Mouse (Mus musculus) cortical plate, adult 2 months (tissue): Measurements from ENCODE around the gene Stx4a. TPM values are rescaled to one million over a fixed set of nuclear protein-coding genes. Genes with fewer than 3 reads are reported as not detected.
A peak's percentile ranks its signal among the peaks of the same experiment; 100 is the strongest.
"Not testable (repeated sequence)": the region's sequence is repeated elsewhere in the genome, so short reads cannot be mapped to it uniquely, and the experiment has no call there.

Experiments
- H3K27ac ChIP-seq: fragments of 200-500 bp; 2 replicates; pipeline ENCODE4 v1.5.1; 2012; ENCODE audit warnings: low read length, control low read depth, inconsistent platforms; ENCODE audit not compliant: insufficient read depth
- H3K4me1 ChIP-seq: fragments of 200-500 bp; 2 replicates; pipeline ENCODE4 v1.6.1; 2011; ENCODE audit warnings: low read length; ENCODE audit not compliant: control insufficient read depth, insufficient read depth
- H3K4me3 ChIP-seq: fragments of 200-500 bp; 2 replicates; pipeline ENCODE4 v1.5.1; 2011; ENCODE audit warnings: mild to moderate bottlenecking, low read length, control low read depth; ENCODE audit not compliant: insufficient read depth
- CTCF ChIP-seq: fragments of 200-500 bp; IDR thresholded peaks from 2 replicates; pipeline ENCODE4 v1.5.1; 2011; ENCODE audit warnings: mild to moderate bottlenecking, control low read depth, low read length; ENCODE audit not compliant: insufficient read depth; ENCODE audit errors: extremely low read depth
- POLR2A ChIP-seq: fragments of 200-500 bp; IDR thresholded peaks from 2 replicates; pipeline ENCODE4 v1.6.1; 2011; ENCODE audit warnings: mild to moderate bottlenecking, low read length, control low read depth; ENCODE audit not compliant: insufficient read depth; ENCODE audit errors: extremely low read depth
- polyA plus RNA-seq: library from polyadenylated mRNA; depleted of rRNA; stranded (reverse); fragments of >200 nt; gene quantifications from 2 replicates; pipeline ENCODE4 v1.2.3, GENCODE M21; 2012

Stx4a gene
- polyA plus RNA-seq, 1 experiment: 118 TPM

DNA sequence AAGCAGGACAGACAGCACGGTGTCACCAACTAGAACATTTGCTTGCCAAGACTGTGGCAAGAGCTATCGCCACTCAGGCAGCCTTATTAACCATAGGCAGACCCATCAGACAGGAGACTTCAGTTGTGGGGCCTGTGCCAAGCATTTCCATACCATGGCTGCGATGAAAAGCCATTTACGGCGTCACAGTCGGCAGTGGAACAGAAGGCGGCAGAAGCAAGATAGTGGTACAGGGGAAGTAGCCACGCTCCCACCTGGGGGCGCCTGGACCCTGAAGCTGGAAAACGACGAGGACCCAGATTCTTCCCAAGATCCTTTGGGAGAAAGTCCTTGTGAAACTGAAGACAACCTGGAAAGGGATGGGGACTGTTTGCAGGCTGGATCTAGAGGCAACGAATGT lies 56.3 kb downstream of the Stx4a start:
- peaks cover 4% of the 10 kb centered on the region; the same call in 1 of the 2 replicates for H3K4me1 ChIP-seq
- TF ChIP-seq POLR2A: no peak
- TF ChIP-seq CTCF: no peak
- H3K4me3 ChIP-seq: no peak overlapping the region
- no peak overlapping the region for H3K27ac ChIP-seq

- 0 out of 2 replicates have a peak, but pooled peaks cover 2% of the 10 kb centered on the region for H3K4me1 ChIP-seq
- H3K27ac ChIP-seq: no peak overlapping the region
- TF ChIP-seq CTCF (no peak), POLR2A (no peak)
- H3K4me3 ChIP-seq: no peak overlapping the region
Measured at GRCm38 (mm10) chr7:127885951-127886350, 61.9 kb downstream of the Stx4a start.

DNA sequence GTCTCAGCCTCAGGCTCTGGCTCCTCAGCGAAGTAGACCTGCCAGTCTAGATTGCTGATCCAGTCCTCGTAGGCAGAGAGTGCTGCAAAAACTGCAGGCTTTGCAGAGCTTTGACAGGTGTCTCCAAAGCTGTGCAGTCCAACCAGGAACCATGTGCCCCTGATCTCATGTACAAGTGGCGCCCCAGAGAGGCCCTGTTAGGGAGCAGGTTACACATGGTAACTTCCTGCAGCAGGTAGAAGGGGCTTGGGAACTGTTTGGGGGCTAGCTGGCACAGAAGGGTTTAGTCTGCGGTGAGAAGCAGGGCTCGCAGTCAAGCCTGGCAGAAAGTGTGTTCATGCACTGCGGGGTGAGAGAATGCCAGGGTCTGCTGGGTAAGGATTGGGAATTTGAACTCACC lies 62.5 kb downstream of the Stx4a start:
- 0 out of 2 replicates have a peak, but pooled peaks cover 2% of the 10 kb centered on the region for H3K4me1 ChIP-seq
- H3K27ac ChIP-seq: no peak overlapping the region
- no peak for TF ChIP-seq CTCF
- TF ChIP-seq POLR2A: no peak
- no peak overlapping the region for H3K4me3 ChIP-seq

DNA sequence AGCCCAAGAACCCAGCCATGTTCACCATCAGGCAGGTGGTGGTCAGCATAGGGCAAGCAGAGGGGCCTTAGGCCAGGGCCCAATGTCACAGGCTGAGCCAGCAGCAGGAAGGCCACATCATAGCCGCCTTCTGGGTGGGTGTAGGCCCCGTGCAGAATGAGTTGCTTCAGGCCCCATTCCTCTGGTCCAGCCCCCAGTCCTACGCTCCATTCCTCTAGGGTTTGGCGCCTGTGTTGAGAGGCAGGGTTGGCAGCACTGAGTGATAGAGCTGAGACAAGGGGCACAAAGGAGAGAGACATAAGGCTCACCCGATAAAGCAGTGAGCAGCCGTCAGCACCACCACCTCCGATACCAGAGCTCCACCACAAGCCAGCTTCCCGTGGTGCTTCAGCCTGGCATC lies 63.1 kb downstream of the Stx4a start:
- no peak overlapping the region for H3K27ac ChIP-seq

DNA sequence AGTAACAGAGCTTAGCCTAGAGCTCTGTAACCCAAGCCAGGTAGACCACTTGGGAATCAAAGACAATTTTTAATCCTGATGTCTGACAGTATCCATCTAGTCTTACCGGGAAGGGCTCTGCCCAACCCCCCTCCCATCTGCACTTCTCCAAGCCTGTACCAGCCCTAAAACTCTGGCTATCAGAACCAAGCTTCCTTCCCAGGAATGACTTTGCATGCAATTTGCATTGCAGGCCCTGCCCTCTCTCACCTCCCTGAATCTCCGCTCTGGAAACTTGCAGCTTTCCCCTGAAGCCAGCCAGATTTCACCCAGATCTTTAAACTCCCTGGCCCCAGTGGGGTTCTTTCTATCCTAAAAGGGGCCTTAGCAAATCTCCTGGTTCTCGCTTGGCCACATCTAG lies 63.7 kb downstream of the Stx4a start:
- H3K4me3 ChIP-seq: no peak overlapping the region
- H3K4me1 ChIP-seq: 0 out of 2 replicates have a peak, but pooled peaks cover 2% of the 10 kb centered on the region
- no peak overlapping the region for H3K27ac ChIP-seq
- no peak for TF ChIP-seq CTCF
- TF ChIP-seq POLR2A: no peak

More for the DNA sequence above, 63.1 kb downstream of the Stx4a start:
- no peak for TF ChIP-seq POLR2A
- TF ChIP-seq CTCF: no peak
- H3K4me3 ChIP-seq: no peak overlapping the region
- 0 out of 2 replicates have a peak, but pooled peaks cover 2% of the 10 kb centered on the region for H3K4me1 ChIP-seq

DNA sequence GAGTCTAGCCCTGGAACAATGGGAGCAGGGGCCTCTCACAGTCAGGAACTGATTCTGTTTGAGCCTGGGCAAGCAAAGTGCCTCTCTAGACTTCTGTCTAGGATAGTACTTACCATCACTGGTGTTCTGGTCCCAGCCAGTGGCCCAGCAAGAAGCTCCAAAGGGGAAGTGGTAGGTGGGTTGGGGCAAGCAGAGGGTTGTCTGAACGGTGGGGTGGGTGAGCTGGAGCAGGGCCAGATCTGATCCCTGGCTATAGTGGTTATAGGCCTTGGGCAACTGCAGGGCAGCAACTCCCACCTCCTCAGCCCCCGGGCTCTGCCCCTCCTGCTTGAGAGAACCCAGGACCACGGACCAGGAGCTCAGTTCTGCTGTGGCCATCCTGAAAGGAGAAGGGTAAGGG lies 64.7 kb downstream of the Stx4a start:
- 0 out of 2 replicates have a peak, but pooled peaks cover 2% of the 10 kb centered on the region for H3K4me1 ChIP-seq
- no peak for TF ChIP-seq CTCF
- no peak for TF ChIP-seq POLR2A
- H3K4me3 ChIP-seq: no peak overlapping the region
- no peak overlapping the region for H3K27ac ChIP-seq

GRCm38 (mm10) chr7:127890798-127891197 lies 66.7 kb downstream of the Stx4a start, which contains the start of gene Prss53:
Gene Prss53 (minus strand): TSS chr7:127890970.
- TF ChIP-seq CTCF (no peak), POLR2A (no peak)
- Histone ChIP-seq H3K4me1 (no peaks in the 10 kb centered on the region), H3K27ac (no peak within 1 kb of the TSS), H3K4me3 (no peak within 1 kb of the TSS)

DNA sequence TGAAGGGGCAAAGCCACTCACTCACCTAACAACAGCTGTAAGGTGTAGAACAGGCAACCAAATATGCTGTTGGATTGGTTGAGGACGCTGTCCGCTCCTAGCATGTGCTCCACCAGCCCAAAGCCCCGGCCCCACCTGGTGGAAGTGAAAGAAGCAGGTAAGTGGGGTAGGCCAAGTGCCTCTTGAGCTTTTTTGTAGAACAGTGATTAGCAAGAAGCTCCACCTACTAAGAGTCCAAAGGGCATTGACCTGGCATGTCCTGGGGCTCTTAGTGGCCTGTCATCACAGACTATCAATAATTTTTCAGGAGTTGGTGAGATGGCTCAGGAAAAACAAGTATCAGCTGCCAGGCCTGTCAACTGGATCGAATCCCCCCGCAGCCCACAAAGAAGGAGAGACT lies 70.4 kb downstream of the Stx4a start:
- Histone ChIP-seq H3K4me3 (peak overlapping the region; percentile 55), H3K4me1 (no peaks in the 10 kb centered on the region), H3K27ac (no peak overlapping the region)
- TF ChIP-seq POLR2A (no peak), CTCF (no peak)

DNA sequence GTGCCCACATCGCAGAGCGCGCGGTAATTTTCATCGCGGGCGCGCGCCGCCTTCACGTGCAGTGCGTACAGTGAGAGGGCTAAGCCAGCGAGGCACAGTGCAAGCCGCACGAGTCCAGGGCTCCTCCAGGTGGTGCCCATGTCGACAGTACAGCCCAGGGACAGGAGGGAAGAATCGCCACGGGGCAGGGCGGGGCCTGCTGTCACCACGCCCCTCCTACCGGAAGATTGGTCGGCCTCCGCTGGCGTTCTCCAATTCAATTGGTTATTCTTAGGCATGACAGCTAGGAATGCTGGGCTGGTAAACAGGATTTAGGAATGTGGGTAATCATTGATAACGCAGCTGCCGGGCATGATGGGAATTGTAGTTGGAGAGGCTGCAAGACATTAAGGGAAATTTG lies 71.3 kb downstream of the Stx4a start, which contains the start of the genes Gm21974 and Vkorc1:
Gene Gm21974, minus strand, starts transcription at position 13 of the 400 bp plus-strand sequence.
Gene Vkorc1, minus strand, starts transcription at position 176 of the 400 bp plus-strand sequence.
- TF ChIP-seq POLR2A (peak; percentile 83; the same call in 1 of the 2 replicates), CTCF (peak; percentile 7; the same call in 1 of the 2 replicates)
- Histone ChIP-seq H3K4me3 (peak within 1 kb of the TSS; percentile 55), H3K27ac (no peak within 1 kb of the TSS), H3K4me1 (no peaks in the 10 kb centered on the region)

DNA sequence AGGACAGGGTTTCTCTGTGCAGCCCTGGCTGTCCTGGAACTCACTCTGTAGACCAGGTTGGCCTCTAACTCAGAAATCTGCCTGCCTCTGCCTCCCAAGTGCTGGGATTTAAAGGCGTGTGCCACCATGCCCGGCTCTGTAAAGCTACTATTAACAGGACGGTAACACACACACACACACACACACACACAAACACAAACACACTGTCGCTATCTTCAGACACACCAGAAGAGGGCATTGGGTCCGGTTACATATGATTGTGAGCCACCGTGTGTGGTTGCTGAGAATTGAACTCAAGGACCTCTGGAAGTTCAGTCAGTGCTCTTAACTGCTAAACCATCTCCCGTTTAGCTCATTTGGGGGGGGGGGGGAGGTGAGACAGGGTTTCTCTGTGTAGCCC lies 71.8 kb downstream of the Stx4a start:
- not testable (repeated sequence) for H3K27ac ChIP-seq, H3K4me1 ChIP-seq
- H3K4me3 ChIP-seq: peak overlapping the region; percentile 55; the same call in 1 of the 2 replicates
